Mouse (Mus musculus): ENCODE measurements at regions not wholly inside any gene's neighbourhood (a gene's known extent, or its start where the extent isn't known, plus 50 kb on each side); places are given as distances from the start of the nearest gene placed in this dataset.

DNA sequence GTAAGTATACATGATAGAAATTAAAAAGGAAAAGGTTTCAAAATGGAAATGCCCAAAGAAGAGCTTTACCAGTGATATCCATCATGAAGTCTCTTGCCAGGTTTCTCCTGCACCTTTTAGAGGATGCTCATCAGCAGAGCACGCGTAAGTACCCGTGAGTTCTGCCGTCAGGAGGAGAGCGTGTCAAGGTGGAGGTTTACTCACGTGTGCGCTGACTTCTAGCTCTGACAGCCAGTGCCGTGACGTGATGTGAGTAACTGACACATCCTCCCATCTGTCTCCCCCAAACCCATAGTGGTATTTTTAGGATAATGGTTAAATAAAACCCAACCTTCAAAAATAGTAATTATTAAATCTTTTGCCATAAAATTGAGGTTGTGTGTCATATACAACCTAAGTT, 55.3 kb downstream of the Adra2a start:
- Histone ChIP-seq H3K27me3 (0 out of 2 replicates have a peak, but pooled peaks cover 5% of the 10 kb centered on the region), H3K4me1 (peaks cover 3% of the 10 kb centered on the region; the same call in 1 of the 2 replicates), H3K9me3 (no peaks in the 10 kb centered on the region), H3K27ac (no peak overlapping the region), H3K4me2 (replicated peaks) (no peak overlapping the region), H3K36me3 (no peaks in the 10 kb centered on the region), H3K4me3 (no peak overlapping the region), H3K9ac (no peak overlapping the region)
- ATAC-seq (ENCODE audit: insufficient number of reproducible peaks, insufficient read depth, low FRiP score, low TSS enrichment) = no peak
- 94% methylated on average over 9 of the region's 9 CpGs for WGBS

DNA sequence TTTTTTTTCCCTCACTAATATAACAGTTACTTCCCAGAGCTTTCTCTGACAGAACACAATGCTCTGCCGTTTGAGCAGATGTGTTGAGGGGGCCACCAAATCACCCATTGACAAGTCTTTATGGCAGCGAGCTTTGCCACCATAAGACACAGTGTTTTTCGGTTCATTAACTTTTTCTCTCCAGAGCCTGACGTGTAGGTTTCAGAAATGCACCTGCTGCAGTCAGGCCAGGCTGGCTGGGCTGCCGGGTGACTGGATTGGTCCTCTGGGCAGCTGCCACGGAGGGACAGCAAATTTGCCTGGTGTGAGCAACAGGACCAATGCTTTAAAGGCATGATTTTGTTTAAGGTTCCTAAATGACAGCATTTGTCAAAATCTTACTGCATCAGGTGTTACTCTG, 55.8 kb downstream of the Adra2a start:
- H3K4me3 ChIP-seq = no peak overlapping the region
- no peak overlapping the region for H3K27ac ChIP-seq
- no peaks in the 10 kb centered on the region for H3K9me3 ChIP-seq
- 74% methylated on average over 6 of the region's 6 CpGs for WGBS
- no peaks in the 10 kb centered on the region for H3K4me1 ChIP-seq
- H3K36me3 ChIP-seq = no peaks in the 10 kb centered on the region
- H3K27me3 ChIP-seq = 0 out of 2 replicates have a peak, but pooled peaks cover 5% of the 10 kb centered on the region
- ATAC-seq (ENCODE audit: insufficient number of reproducible peaks, insufficient read depth, low FRiP score, low TSS enrichment) = no peak
- no peak overlapping the region for H3K4me2 ChIP-seq (replicated peaks)
- H3K9ac ChIP-seq = no peak overlapping the region

DNA sequence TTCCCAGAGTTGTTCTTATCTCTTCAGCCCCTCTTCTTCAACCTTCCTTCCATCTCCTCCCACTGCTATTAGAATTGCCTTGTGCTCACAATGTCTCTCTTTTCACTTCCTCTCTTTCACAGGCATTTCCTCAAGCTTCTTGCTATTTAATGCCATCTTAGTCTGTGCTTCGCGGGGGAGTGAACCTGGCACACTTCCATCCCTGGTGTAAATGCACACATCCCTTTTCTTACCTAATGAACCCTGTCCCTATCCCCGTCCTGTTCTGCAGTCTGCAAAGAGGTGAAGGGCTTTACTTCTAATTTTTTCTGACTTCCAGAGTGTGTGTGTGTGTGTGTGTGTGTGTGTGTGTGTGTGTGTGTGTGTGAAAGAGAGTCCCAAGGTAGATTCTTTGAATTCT, 62.6 kb downstream of the Adra2a start:
- Histone ChIP-seq H3K4me3 (no peak overlapping the region), H3K27me3 (no peaks in the 10 kb centered on the region), H3K4me1 (peaks cover 8% of the 10 kb centered on the region; the same call in 1 of the 2 replicates), H3K27ac (no peak overlapping the region), H3K36me3 (no peaks in the 10 kb centered on the region), H3K9ac (no peak overlapping the region), H3K4me2 (replicated peaks) (no peak overlapping the region), H3K9me3 (no peaks in the 10 kb centered on the region)
- WGBS = 68% methylated on average over 3 of the region's 3 CpGs
- ATAC-seq (ENCODE audit: insufficient number of reproducible peaks, insufficient read depth, low FRiP score, low TSS enrichment) = no peak

DNA sequence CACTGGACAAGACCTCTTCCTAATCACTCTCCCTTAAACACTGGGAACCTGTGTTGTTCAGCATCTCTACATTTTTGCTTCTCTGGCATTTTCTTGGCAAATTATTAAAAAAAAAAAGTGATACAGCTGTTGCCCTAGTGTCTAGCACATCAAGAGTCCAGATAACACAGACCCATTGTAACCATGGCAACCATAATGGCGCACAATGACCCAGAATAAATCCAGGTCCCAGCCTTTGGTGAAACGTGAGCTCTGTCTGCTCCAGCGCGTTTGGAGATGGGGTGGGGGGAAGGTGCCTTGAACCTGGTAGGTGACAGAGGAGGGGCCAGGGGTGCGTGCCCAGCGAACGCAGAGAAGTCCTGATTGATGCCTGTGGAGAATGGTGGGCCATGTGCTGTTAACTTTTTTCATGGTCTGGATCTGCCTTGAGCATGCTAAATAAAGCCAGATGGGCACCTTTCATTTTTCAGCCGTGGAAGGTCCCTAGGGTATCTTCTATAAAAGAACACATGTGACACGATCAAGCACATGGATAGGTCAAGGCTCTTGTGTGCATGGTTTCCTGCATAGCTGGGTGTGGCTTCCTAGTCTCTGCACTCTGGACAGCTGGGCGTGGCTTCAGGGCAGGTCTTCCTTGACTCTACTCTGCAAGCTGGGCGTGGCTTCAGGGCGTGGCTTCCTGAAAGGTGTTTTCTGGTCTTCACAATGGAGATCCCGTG, 63.3 kb downstream of the Adra2a start:
- Histone ChIP-seq H3K4me1 (peaks cover 8% of the 10 kb centered on the region; the same call in 1 of the 2 replicates), H3K4me3 (no peak overlapping the region), H3K9ac (no peak overlapping the region), H3K9me3 (no peaks in the 10 kb centered on the region), H3K27ac (no peak overlapping the region), H3K27me3 (no peaks in the 10 kb centered on the region), H3K36me3 (no peaks in the 10 kb centered on the region), H3K4me2 (replicated peaks) (no peak overlapping the region)
- 42% methylated on average over 13 of the region's 13 CpGs for WGBS
- no peak for ATAC-seq (ENCODE audit: insufficient number of reproducible peaks, insufficient read depth, low FRiP score, low TSS enrichment)

DNA sequence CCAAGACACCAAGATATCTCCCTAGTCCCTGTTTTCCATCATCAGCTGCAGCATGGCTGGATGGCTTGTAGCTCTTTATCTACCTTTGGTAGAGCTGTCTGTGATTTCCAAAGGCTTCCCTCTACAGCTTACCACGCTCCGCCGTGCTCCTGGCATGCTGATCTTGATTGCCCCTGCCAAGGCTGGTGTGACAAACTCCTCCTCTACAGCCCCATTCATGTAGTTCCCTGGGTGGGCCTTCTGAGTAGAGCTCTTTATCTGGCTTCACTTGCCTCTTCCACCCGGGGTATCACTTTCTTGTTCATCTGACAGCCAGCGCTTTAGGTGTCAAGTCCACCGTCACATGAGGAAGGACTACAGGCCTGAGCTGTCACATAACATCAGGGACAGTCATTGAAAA, 66.1 kb downstream of the Adra2a start:
- Histone ChIP-seq H3K4me3 (no peak overlapping the region), H3K9me3 (no peaks in the 10 kb centered on the region), H3K4me1 (peaks cover 8% of the 10 kb centered on the region; the same call in 1 of the 2 replicates), H3K27ac (no peak overlapping the region), H3K4me2 (replicated peaks) (no peak overlapping the region), H3K9ac (no peak overlapping the region), H3K27me3 (0 out of 2 replicates have a peak, but pooled peaks cover 4% of the 10 kb centered on the region), H3K36me3 (no peaks in the 10 kb centered on the region)
- WGBS = 83% methylated on average over 6 of the region's 6 CpGs
- ATAC-seq (ENCODE audit: insufficient number of reproducible peaks, insufficient read depth, low FRiP score, low TSS enrichment) = no peak

DNA sequence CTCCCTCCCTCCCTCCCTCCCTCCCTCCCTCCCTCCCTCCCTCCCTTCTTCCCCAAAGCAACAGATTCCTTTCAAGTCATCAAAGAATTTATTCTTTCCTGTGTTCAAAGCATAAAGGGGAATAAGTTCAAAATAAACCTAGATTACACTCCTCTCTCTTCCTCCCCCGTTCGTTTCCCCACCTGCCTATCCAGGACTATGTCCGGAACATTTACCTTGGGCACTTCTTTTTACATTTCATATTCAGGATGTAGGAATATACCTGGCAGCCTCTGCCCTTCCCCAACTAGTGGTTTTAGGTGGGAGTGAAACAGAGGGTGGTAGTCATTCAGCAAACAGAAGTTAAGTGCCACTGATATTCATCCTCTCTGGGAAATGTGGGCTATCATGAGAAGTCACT, 68.7 kb downstream of the Adra2a start:
- Histone ChIP-seq H3K36me3 (no peaks in the 10 kb centered on the region), H3K9ac (no peak overlapping the region), H3K9me3 (no peaks in the 10 kb centered on the region), H3K4me2 (replicated peaks) (no peak overlapping the region), H3K4me3 (no peak overlapping the region), H3K4me1 (peaks cover 4% of the 10 kb centered on the region; the same call in 1 of the 2 replicates), H3K27me3 (peaks cover 10% of the 10 kb centered on the region), H3K27ac (no peak overlapping the region)
- WGBS = 77% methylated on average over 3 of the region's 3 CpGs
- no peak for ATAC-seq (ENCODE audit: insufficient number of reproducible peaks, insufficient read depth, low FRiP score, low TSS enrichment)

DNA sequence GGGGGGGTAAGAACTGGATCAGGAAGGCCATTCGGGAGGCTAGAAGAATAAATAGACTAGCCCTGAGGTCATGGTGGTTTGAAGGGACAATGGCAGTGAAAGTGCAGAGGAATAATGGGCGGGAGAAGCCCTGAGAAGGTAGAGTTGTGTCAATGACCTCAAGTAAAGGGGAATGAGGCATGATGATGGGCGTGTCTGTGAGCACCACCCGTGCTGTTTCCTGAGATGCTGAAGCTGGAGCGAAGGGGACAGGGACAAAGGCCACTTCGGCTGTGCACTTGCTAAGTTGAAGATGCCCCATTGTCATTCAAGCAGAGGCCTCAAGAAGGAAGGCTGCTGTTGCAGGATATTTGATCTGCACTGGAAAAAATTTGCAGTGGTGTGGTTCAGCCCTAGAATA, 69.5 kb downstream of the Adra2a start:
- peaks cover 4% of the 10 kb centered on the region; the same call in 1 of the 2 replicates for H3K4me1 ChIP-seq
- ATAC-seq (ENCODE audit: insufficient number of reproducible peaks, insufficient read depth, low FRiP score, low TSS enrichment) = no peak
- H3K4me2 ChIP-seq (replicated peaks) = no peak overlapping the region
- 70% methylated on average over 6 of the region's 6 CpGs for WGBS
- H3K9me3 ChIP-seq = no peaks in the 10 kb centered on the region
- no peaks in the 10 kb centered on the region for H3K36me3 ChIP-seq
- no peak overlapping the region for H3K4me3 ChIP-seq
- no peak overlapping the region for H3K27ac ChIP-seq
- peaks cover 10% of the 10 kb centered on the region for H3K27me3 ChIP-seq
- H3K9ac ChIP-seq = no peak overlapping the region

DNA sequence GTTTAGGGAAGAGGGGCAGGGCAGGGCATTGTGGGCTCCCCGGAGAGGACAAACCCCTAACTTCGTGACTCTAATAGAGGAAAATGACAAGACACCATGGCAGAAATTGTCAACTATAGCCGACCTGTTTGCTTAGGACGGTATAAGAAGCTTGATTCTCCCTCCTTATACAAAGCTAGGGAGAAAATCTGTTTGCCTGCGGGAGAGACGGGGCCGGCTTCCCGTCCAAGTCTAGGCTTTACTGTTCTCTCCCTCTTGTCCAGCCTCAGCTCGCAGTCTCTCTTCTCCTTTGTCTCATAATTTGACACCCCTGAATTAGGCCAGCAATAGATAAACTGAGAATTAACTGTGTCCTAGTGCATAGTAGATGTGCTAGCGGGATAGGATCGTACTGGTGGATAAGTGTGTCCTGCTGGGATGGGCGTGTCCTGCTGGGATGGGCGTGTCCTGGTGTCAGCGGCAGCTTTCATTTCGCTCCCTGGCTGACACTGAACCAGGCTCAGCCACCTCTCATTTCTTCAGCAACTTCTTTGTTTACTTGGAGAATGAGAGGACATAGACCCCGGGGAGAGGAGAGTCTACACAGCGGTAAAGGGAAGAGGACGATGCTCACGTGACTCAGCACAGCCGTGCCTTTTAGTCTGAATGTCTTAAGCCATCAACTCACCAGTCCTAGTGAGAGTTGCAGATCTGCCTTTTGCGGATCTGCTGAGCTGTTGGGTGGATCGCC, 70.8 kb downstream of the Adra2a start:
- Histone ChIP-seq H3K27ac (no peak overlapping the region), H3K9ac (no peak overlapping the region; the same call in 1 of the 2 replicates), H3K4me1 (peaks cover 4% of the 10 kb centered on the region; the same call in 1 of the 2 replicates), H3K4me3 (peak overlapping the region; percentile 43), H3K27me3 (peaks cover 10% of the 10 kb centered on the region), H3K4me2 (replicated peaks) (peak overlapping the region; percentile 52), H3K36me3 (no peaks in the 10 kb centered on the region), H3K9me3 (no peaks in the 10 kb centered on the region)
- 9% methylated on average over 22 of the region's 22 CpGs for WGBS
- peak; percentile 41; the same call in 1 of the 2 replicates for ATAC-seq (ENCODE audit: insufficient number of reproducible peaks, insufficient read depth, low FRiP score, low TSS enrichment)

DNA sequence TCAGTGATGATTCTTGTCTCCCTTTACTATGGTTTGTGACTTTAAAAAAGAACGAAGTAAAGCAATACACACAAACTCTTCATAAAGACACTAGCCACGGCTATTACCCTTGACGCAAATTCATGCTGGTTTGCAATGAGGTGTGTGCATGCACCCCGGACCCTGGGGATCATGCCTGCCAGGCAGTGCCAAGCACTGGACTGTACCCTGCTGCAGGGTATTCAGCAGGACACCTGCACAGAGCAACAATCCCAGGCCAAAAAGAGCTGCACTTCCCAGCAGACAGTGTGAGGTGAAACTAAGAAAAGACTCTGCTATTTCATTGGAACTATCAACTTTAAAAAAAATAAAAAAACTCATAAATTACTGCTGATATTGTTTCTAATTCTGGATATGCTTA, 71.4 kb downstream of the Adra2a start:
- H3K36me3 ChIP-seq = no peaks in the 10 kb centered on the region
- peaks cover 10% of the 10 kb centered on the region for H3K27me3 ChIP-seq
- ATAC-seq (ENCODE audit: insufficient number of reproducible peaks, insufficient read depth, low FRiP score, low TSS enrichment) = no peak
- H3K4me2 ChIP-seq (replicated peaks) = peak overlapping the region; percentile 52
- no peak overlapping the region for H3K27ac ChIP-seq
- peaks cover 4% of the 10 kb centered on the region; the same call in 1 of the 2 replicates for H3K4me1 ChIP-seq
- H3K4me3 ChIP-seq = peak overlapping the region; percentile 43
- H3K9me3 ChIP-seq = no peaks in the 10 kb centered on the region
- 43% methylated on average over 4 of the region's 4 CpGs for WGBS
- no peak overlapping the region for H3K9ac ChIP-seq

DNA sequence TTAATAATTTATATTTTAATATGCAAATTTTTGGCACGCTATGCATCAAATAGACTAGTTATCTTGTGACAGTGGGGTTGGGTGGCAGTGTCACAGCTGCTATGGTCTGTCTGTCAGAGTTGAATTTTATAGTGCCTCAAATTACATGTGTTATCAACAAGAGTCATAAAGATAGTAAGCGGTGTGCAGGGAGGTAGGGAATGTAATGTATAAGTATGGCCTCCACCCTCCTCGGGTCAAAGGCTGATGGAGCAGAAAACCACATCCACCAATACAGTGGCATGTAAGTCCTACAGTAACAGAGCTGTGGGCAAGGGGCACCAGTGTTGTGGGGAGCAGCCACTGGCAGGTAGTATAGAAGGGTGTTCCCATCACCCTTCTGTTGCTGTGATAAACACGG, 72.9 kb downstream of the Adra2a start:
- peaks cover 4% of the 10 kb centered on the region; the same call in 1 of the 2 replicates for H3K4me1 ChIP-seq
- H3K27ac ChIP-seq = no peak overlapping the region
- no peak for ATAC-seq (ENCODE audit: insufficient number of reproducible peaks, insufficient read depth, low FRiP score, low TSS enrichment)
- H3K4me2 ChIP-seq (replicated peaks) = no peak overlapping the region
- H3K9me3 ChIP-seq = no peaks in the 10 kb centered on the region
- 82% methylated on average over 4 of the region's 4 CpGs for WGBS
- no peaks in the 10 kb centered on the region for H3K36me3 ChIP-seq
- H3K4me3 ChIP-seq = no peak overlapping the region
- peaks cover 10% of the 10 kb centered on the region for H3K27me3 ChIP-seq
- no peak overlapping the region for H3K9ac ChIP-seq

DNA sequence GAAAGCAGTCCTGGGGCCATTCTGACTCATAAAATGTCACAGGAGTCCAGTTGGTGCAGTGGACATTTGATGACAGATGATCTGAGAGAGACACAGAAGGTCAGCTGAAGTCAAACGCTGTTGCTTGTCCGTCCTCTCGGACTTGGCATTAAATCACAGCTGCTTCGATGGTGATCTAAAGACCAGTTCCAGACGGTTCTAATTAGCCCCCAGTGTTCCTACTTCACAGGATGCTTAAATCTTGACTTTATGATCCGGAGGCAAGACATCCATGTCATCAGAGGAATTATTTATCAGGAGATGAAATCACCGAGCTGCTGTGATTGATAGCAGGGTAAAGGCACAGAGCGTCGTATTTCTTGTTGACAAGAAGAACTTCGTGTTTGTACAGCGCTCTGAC, 73.7 kb downstream of the Adra2a start:
- Histone ChIP-seq H3K36me3 (no peaks in the 10 kb centered on the region), H3K27ac (no peak overlapping the region), H3K4me2 (replicated peaks) (no peak overlapping the region), H3K4me1 (peaks cover 4% of the 10 kb centered on the region; the same call in 1 of the 2 replicates), H3K9me3 (no peaks in the 10 kb centered on the region), H3K27me3 (peaks cover 10% of the 10 kb centered on the region), H3K4me3 (no peak overlapping the region), H3K9ac (no peak overlapping the region)
- 48% methylated on average over 11 of the region's 11 CpGs for WGBS
- no peak for ATAC-seq (ENCODE audit: insufficient number of reproducible peaks, insufficient read depth, low FRiP score, low TSS enrichment)

DNA sequence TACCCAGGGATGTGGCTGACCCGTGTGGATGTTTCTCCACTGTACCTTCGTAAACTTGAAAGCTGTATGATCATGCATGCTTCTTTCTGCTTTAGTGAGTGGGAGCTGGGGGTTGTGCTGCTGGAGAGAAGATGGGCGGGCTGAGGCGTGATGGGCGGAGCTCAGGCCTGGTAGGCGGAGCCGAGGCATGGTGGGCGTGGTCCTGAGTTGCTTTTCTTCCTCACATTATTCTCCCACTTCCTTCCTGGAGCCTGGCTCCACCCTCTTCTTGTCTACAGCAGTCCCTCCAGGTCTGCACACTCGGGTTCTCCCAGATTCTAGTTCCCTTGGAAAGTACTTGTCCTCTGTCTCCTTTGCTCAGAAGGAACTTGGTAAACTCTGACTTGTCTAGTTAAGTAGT, 79.6 kb downstream of the Adra2a start:
- no peak overlapping the region for H3K4me3 ChIP-seq
- no peaks in the 10 kb centered on the region for H3K9me3 ChIP-seq
- 73% methylated on average over 9 of the region's 9 CpGs for WGBS
- no peaks in the 10 kb centered on the region for H3K4me1 ChIP-seq
- no peaks in the 10 kb centered on the region; the same call in 1 of the 2 replicates for H3K27me3 ChIP-seq
- no peak overlapping the region for H3K9ac ChIP-seq
- no peak for ATAC-seq (ENCODE audit: insufficient number of reproducible peaks, insufficient read depth, low FRiP score, low TSS enrichment)
- no peak overlapping the region for H3K27ac ChIP-seq
- H3K4me2 ChIP-seq (replicated peaks) = no peak overlapping the region
- no peaks in the 10 kb centered on the region for H3K36me3 ChIP-seq

Measured in embryonic facial prominence, embryonic 12.5 days (tissue).